In genomic region chr8:65618966-65619365, GRCm38 (mm10) we compare ENCODE assay signal across 14 mouse cellular contexts. TPM values are rescaled to one million over a fixed set of nuclear protein-coding genes. Genes with fewer than 3 reads are reported as not detected.
DNase-seq lines count a peak whose midpoint lies in the region; ATAC-seq lines count a peak whose summit lies in the region.
"Had no signal": no experiment of that assay in that cellular context is flagged by ENCODE, and none has a peak within 500 bp of the region (broad histone marks: within the 10 kb centered on the region; RNA-seq: fewer than 3 reads in every experiment).

No protein-coding gene starts in this region.

- H3K27ac ChIP-seq in forebrain, embryonic 11.5 days (ENCODE audit: low read depth, low read length): no peak overlapping the region
- no peak overlapping the region for H3K27ac ChIP-seq in forebrain, embryonic 10.5 days
- peak overlapping the region; percentile 86; the same call in 1 of the 2 replicates for H3K27ac ChIP-seq in hindbrain, embryonic 15.5 days (replicated peaks)
- no peak overlapping the region for H3K27ac ChIP-seq in midbrain, embryonic 13.5 days
- H3K27ac ChIP-seq: embryonic facial prominence, embryonic 12.5 days; heart, embryonic 15.5 days; liver, embryonic 13.5 days had no signal

- no peaks in the 10 kb centered on the region for H3K4me1 ChIP-seq in forebrain, embryonic 11.5 days (replicated peaks; ENCODE audit: control insufficient read depth, insufficient read depth, low read length)
- peaks cover 12% of the 10 kb centered on the region for H3K4me1 ChIP-seq in forebrain, embryonic 10.5 days
- H3K4me1 ChIP-seq in hindbrain, embryonic 15.5 days (replicated peaks): 0 out of 2 replicates have a peak, but pooled peaks cover 3% of the 10 kb centered on the region
- H3K4me1 ChIP-seq in midbrain, embryonic 13.5 days (replicated peaks): no peaks in the 10 kb centered on the region
- H3K4me1 ChIP-seq: embryonic facial prominence, embryonic 12.5 days; heart, embryonic 15.5 days; liver, embryonic 13.5 days had no signal

- H3K9ac ChIP-seq in forebrain, embryonic 11.5 days (ENCODE audit: low read length): no peak overlapping the region
- peak overlapping the region; percentile 82; the same call in 1 of the 2 replicates for H3K9ac ChIP-seq in hindbrain, embryonic 15.5 days
- H3K9ac ChIP-seq in midbrain, embryonic 13.5 days (replicated peaks): peak overlapping the region; percentile 77
- H3K9ac ChIP-seq: embryonic facial prominence, embryonic 12.5 days; heart, embryonic 15.5 days; liver, embryonic 13.5 days had no signal

- peaks cover 8% of the 10 kb centered on the region; the same call in 1 of the 2 replicates for H3K27me3 ChIP-seq in forebrain, embryonic 11.5 days (ENCODE audit: control insufficient read depth, insufficient read depth, low read length)
- peaks cover 25% of the 10 kb centered on the region for H3K27me3 ChIP-seq in forebrain, embryonic 10.5 days (ENCODE audit: poor library complexity, severe bottlenecking)
- no peaks in the 10 kb centered on the region for H3K27me3 ChIP-seq in hindbrain, embryonic 15.5 days
- H3K27me3 ChIP-seq in midbrain, embryonic 13.5 days: 0 out of 2 replicates have a peak, but pooled peaks cover 2% of the 10 kb centered on the region

- H3K4me3 ChIP-seq in forebrain, embryonic 11.5 days (ENCODE audit: low read depth, low read length): peak overlapping the region; percentile 27
- H3K4me3 ChIP-seq in forebrain, embryonic 10.5 days: no peak overlapping the region
- H3K4me3 ChIP-seq in hindbrain, embryonic 15.5 days: peak overlapping the region; percentile 76
- H3K4me3 ChIP-seq in midbrain, embryonic 13.5 days (replicated peaks): peak overlapping the region; percentile 54
- H3K4me3 ChIP-seq: embryonic facial prominence, embryonic 12.5 days; liver, embryonic 13.5 days had no signal

- H3K9me3 ChIP-seq in forebrain, embryonic 11.5 days (ENCODE audit: control insufficient read depth, low read length): no peaks in the 10 kb centered on the region
- H3K9me3 ChIP-seq in forebrain, embryonic 10.5 days: no peaks in the 10 kb centered on the region
- H3K9me3 ChIP-seq in hindbrain, embryonic 15.5 days: no peaks in the 10 kb centered on the region
- no peaks in the 10 kb centered on the region for H3K9me3 ChIP-seq in midbrain, embryonic 13.5 days
- H3K9me3 ChIP-seq: embryonic facial prominence, embryonic 12.5 days; heart, embryonic 15.5 days; liver, embryonic 13.5 days had no signal

- 29% methylated on average over 7 of the region's 7 CpGs for WGBS in forebrain, embryonic 11.5 days
- WGBS in forebrain, embryonic 10.5 days: 26% methylated on average over 7 of the region's 7 CpGs
- 23% methylated on average over 7 of the region's 7 CpGs for WGBS in hindbrain, embryonic 15.5 days
- WGBS in midbrain, embryonic 13.5 days: 26% methylated on average over 7 of the region's 7 CpGs

- peak overlapping the region; percentile 50 for H3K4me2 ChIP-seq in forebrain, embryonic 11.5 days (ENCODE audit: low read depth, low read length, severe bottlenecking)
- peak overlapping the region; percentile 78 for H3K4me2 ChIP-seq in hindbrain, embryonic 15.5 days
- H3K4me2 ChIP-seq in midbrain, embryonic 13.5 days (replicated peaks): peak overlapping the region; percentile 61
- H3K4me2 ChIP-seq: liver, embryonic 13.5 days had no signal

- no peak for DNase-seq in forebrain, embryonic 11.5 days (ENCODE audit: low spot score)
- no peak for DNase-seq in forebrain, embryonic 10.5 days (ENCODE audit: extremely low spot score, low spot score)
- peak; percentile 10 for DNase-seq in brain, embryonic 18.5 days (ENCODE audit: low read depth, low spot score)
- no peak for DNase-seq in lung, postnatal 36 days
- no peak for DNase-seq in adrenal gland, postnatal 10 days
- DNase-seq: kidney, adult 2 months; liver, embryonic 13.5 days; lung, postnatal 4 days had no signal

- no peak for ATAC-seq in forebrain, embryonic 11.5 days (replicated peaks; ENCODE audit: low FRiP score)
- no peak for ATAC-seq in hindbrain, embryonic 15.5 days (ENCODE audit: low FRiP score, low read depth)
- ATAC-seq in midbrain, embryonic 13.5 days: no peak
- ATAC-seq in granulocyte monocyte progenitor cell, adult 5-6 weeks (replicated peaks; ENCODE audit: poor library complexity, severe bottlenecking): no peak

- no peaks in the 10 kb centered on the region for H3K36me3 ChIP-seq in forebrain, embryonic 11.5 days (ENCODE audit: control insufficient read depth, insufficient read depth, low read length)
- no peaks in the 10 kb centered on the region for H3K36me3 ChIP-seq in forebrain, embryonic 10.5 days (replicated peaks)
- H3K36me3 ChIP-seq in hindbrain, embryonic 15.5 days: no peaks in the 10 kb centered on the region
- H3K36me3 ChIP-seq in midbrain, embryonic 13.5 days: no peaks in the 10 kb centered on the region
- H3K36me3 ChIP-seq: embryonic facial prominence, embryonic 12.5 days; heart, embryonic 15.5 days; liver, embryonic 13.5 days had no signal

RNA-seq across cellular contexts. Expression of gene March1, which starts 1.3 kb away (rescaled TPM):
- polyA plus RNA-seq in forebrain, embryonic 11.5 days (2014; fragmentation: Nextera tagmentation; extraction: Ambion mirVana): 2.8 and 3.5 TPM in 2 replicates
- 0.47 and 0.97 TPM in 2 replicates for polyA plus RNA-seq in forebrain, embryonic 10.5 days (2016; fragmentation: Nextera tagmentation; extraction: Ambion mirVana)
- polyA plus RNA-seq in hindbrain, embryonic 15.5 days (2015; fragmentation: Nextera tagmentation; extraction: Ambion mirVana): 43.3 and 45.8 TPM in 2 replicates
- 29.7 and 34.7 TPM in 2 replicates for polyA plus RNA-seq in midbrain, embryonic 13.5 days (2015; fragmentation: Nextera tagmentation; extraction: Ambion mirVana)
- total RNA-seq in adrenal gland, postnatal 10 days (2021): 1 to 10 TPM; 1.8 to 2.6 TPM
- 0.06 and 1.1 TPM in 2 replicates for total RNA-seq in granulocyte monocyte progenitor cell, adult 5-6 weeks (2014; fragmentation: Nextera tagmentation)
- total RNA-seq in granulocyte monocyte progenitor cell, adult 5-6 weeks (2017): 2.1 and 2.2 TPM in 2 replicates
- total RNA-seq: MEL had no signal
